Mouse (Mus musculus): Measurements from ENCODE around the gene March5.

GRCm38 (mm10) chr19:37269106-37269505, 61.8 kb downstream of the March5 start:
- TF ChIP-seq POLR2A (IDR thresholded peaks at IDR 0.05; ENCODE audit: borderline replicate concordance, control insufficient read depth, low read depth, low read length) (no peak), CTCF (IDR thresholded peaks at IDR 0.05; ENCODE audit: control insufficient read depth, insufficient read depth, low read length) (no peak)

Data from bone marrow, adult 2 months (tissue).